In the genomic region with DNA sequence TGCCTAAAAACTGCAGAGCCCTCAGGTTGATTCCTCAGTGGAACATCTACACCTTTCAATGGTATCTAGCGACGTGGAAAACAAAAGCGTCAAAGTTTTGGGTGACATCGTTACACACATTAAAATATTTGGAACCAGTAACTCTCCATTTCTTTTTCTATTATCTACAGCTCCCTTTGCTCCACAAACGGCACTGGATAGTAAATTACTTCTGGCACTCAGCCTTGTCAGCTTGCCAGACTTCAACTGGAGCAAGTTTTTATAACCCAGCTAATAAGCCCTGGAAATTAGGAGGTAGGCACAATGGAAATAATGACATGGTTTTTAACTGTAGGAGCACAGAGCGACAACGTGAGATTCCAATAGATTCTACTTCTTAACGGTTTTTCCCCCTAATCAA, we compare ENCODE assay signal across 9 mouse cellular contexts. TPM values are rescaled to one million over a fixed set of nuclear protein-coding genes. Genes with fewer than 3 reads are reported as not detected.
DNase-seq lines count a peak whose midpoint lies in the region; ATAC-seq and TF ChIP-seq lines count a peak whose summit lies in the region.
"Had no signal": no experiment of that assay in that cellular context is flagged by ENCODE, and none has a peak within 500 bp of the region (broad histone marks: within the 10 kb centered on the region; RNA-seq: fewer than 3 reads in every experiment).

No protein-coding gene starts in this region.

- no peak overlapping the region for H3K4me2 ChIP-seq in intestine, postnatal 0 days (replicated peaks; ENCODE audit: low read depth)
- H3K4me2 ChIP-seq: embryonic facial prominence, embryonic 15.5 days had no signal

- no peak overlapping the region for H3K9ac ChIP-seq in intestine, postnatal 0 days (ENCODE audit: low read depth, low read length)
- H3K9ac ChIP-seq: embryonic facial prominence, embryonic 15.5 days had no signal

- intact Hi-C loops in heart, postnatal 36 days (cut with DNase I): no loop called here

- WGBS in intestine, postnatal 0 days: 47% methylated on average over 8 of the region's 8 CpGs

- no peaks in the 10 kb centered on the region for H3K9me3 ChIP-seq in intestine, postnatal 0 days (ENCODE audit: control insufficient read depth)
- H3K9me3 ChIP-seq: embryonic facial prominence, embryonic 15.5 days had no signal

- H3K36me3 ChIP-seq in intestine, postnatal 0 days (ENCODE audit: control insufficient read depth, insufficient read depth): no peaks in the 10 kb centered on the region
- H3K36me3 ChIP-seq: embryonic facial prominence, embryonic 15.5 days had no signal

- H3K4me1 ChIP-seq in intestine, postnatal 0 days (replicated peaks; ENCODE audit: control insufficient read depth, insufficient read depth, low read length): no peaks in the 10 kb centered on the region; the same call in 1 of the 2 replicates

- no peak for TF ChIP-seq CTCF in intestine, postnatal 0 days (IDR thresholded peaks at IDR 0.05; ENCODE audit: low read depth)

- DNase-seq in heart, postnatal 36 days: peak; percentile 13 to 32
- no peak for DNase-seq in heart, adult 9 months (ENCODE audit: low spot score in 2 of 2)
- DNase-seq in MN1 (ENCODE audit: low spot score): peak; percentile 49
- DNase-seq in adrenal gland, postnatal 25 days: peak; percentile 57
- DNase-seq in layer of hippocampus, postnatal 14 days (ENCODE audit: low spot score in 2 of 2): peak; percentile 19 to 78
- DNase-seq in thymus, postnatal 14 days: no peak
- no peak for DNase-seq in spleen, adult 18-20 months

- H3K27me3 ChIP-seq in intestine, postnatal 0 days (replicated peaks; ENCODE audit: control insufficient read depth, insufficient read depth, low read length): no peaks in the 10 kb centered on the region

- no peak for ATAC-seq in intestine, postnatal 0 days

- H3K4me3 ChIP-seq in intestine, postnatal 0 days (ENCODE audit: low read depth, low read length): no peak overlapping the region
- H3K4me3 ChIP-seq: embryonic facial prominence, embryonic 15.5 days had no signal

- H3K27ac ChIP-seq in intestine, postnatal 0 days (ENCODE audit: low read depth, low read length): no peak overlapping the region
- H3K27ac ChIP-seq: embryonic facial prominence, embryonic 15.5 days had no signal

RNA-seq across cellular contexts. Expression of gene Utp6, which starts 3.7 kb away (rescaled TPM):
- 10 to 100 TPM; 20.3 to 24.6 TPM for total RNA-seq in heart, postnatal 36 days (2021)
- total RNA-seq in adrenal gland, postnatal 25 days (2021): 39.3 and 45.0 TPM in 2 replicates
- 10 to 100 TPM; 35.9 to 36.3 TPM for total RNA-seq in layer of hippocampus, postnatal 14 days (2021)
- 24.4 and 24.5 TPM in 2 replicates for polyA plus RNA-seq in intestine, postnatal 0 days (2015; fragmentation: Nextera tagmentation; extraction: Ambion mirVana)

RNA-seq across cellular contexts. Expression of gene Suz12, which starts 27.0 kb away (rescaled TPM):
- total RNA-seq in heart, postnatal 36 days (2021): 10 to 100 TPM; 23.8 to 27.8 TPM
- total RNA-seq in adrenal gland, postnatal 25 days (2021): 61.3 and 66.7 TPM in 2 replicates
- total RNA-seq in layer of hippocampus, postnatal 14 days (2021): 10 to 100 TPM; 31.4 to 34.5 TPM
- 14.2 and 18.5 TPM in 2 replicates for polyA plus RNA-seq in intestine, postnatal 0 days (2015; fragmentation: Nextera tagmentation; extraction: Ambion mirVana)

Comparison
In these comparisons a context has a peak if more than half of its experiments do, and no peak if none do; other contexts are left out.
1. DNase-seq: peak in heart, postnatal 36 days (2 of 2), MN1 (single experiment), adrenal gland, postnatal 25 days (single experiment) and layer of hippocampus, postnatal 14 days (2 of 2); none in heart, adult 9 months (0 of 2), thymus, postnatal 14 days (single experiment) and spleen, adult 18-20 months (0 of 2).